In the genomic region with DNA sequence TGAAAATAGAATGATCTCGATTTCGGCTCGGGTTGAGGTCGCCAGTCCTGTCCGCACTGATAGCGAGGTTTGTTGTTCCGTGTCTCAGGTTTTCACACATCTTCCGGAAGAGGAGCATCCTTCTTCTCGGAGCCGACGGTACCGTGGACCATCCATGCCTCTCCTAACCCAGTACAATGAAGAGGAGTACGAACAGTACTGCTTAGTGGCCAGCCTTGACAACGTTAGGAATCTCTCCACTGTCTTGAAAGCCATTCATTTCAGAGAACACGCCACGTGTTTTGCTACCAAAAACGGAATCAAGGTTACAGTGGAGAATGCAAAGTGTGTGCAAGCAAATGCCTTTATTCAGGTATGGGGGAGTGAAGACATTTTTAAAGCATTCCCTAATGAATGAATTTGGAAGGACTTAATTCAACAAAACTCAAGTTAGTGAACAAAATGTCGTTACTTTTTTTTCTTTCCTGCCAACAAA, we compare ENCODE assay signal across 8 mouse cellular contexts. TPM values are rescaled to one million over a fixed set of nuclear protein-coding genes. Genes with fewer than 3 reads are reported as not detected.
DNase-seq lines count a peak whose midpoint lies in the region; ATAC-seq and TF ChIP-seq lines count a peak whose summit lies in the region.

No protein-coding gene starts in this region.

- no peak for TF ChIP-seq CTCF in G1E (IDR thresholded peaks at IDR 0.05; ENCODE audit: low read depth, low read length)

- H3K9me3 ChIP-seq in heart, embryonic 13.5 days: no peaks in the 10 kb centered on the region
- H3K9me3 ChIP-seq in G1E (replicated peaks): no peaks in the 10 kb centered on the region

- peaks cover 40% of the 10 kb centered on the region for H3K36me3 ChIP-seq in heart, embryonic 13.5 days
- H3K36me3 ChIP-seq in G1E (replicated peaks): peaks cover 60% of the 10 kb centered on the region

- no peaks in the 10 kb centered on the region for H3K27me3 ChIP-seq in heart, embryonic 13.5 days (replicated peaks)
- H3K27me3 ChIP-seq in G1E (ENCODE audit: insufficient read depth, low read length): no peaks in the 10 kb centered on the region

- ATAC-seq in heart, embryonic 13.5 days (ENCODE audit: extremely low read depth, insufficient number of reproducible peaks, low FRiP score, low TSS enrichment): peak; percentile 11; the same call in 1 of the 2 replicates
- ATAC-seq in G1E (ENCODE audit: extremely low read depth, insufficient number of reproducible peaks, low FRiP score, poor library complexity, severe bottlenecking): no peak
- ATAC-seq in hematopoietic stem cell, adult 5-6 weeks (replicated peaks in 1 of 2; ENCODE audit: insufficient read depth in 1 of 2, low FRiP score in 2 of 2, low TSS enrichment in 1 of 2, low read depth in 1 of 2, poor library complexity in 2 of 2, severe bottlenecking in 2 of 2): peak; percentile 0 to 6; a peak in 1 of 4 replicates
- peak; percentile 18 for ATAC-seq in megakaryocyte progenitor cell, adult 5-6 weeks (replicated peaks; ENCODE audit: poor library complexity)

- H3K4me3 ChIP-seq in heart, embryonic 13.5 days: peak overlapping the region; percentile 92
- peak overlapping the region; percentile 86 for H3K4me3 ChIP-seq in G1E (ENCODE audit: low read depth, low read length)

- peak overlapping the region; percentile 91 for H3K4me2 ChIP-seq in heart, embryonic 13.5 days

- intact Hi-C loops in heart, postnatal 36 days (cut with DNase I): loop anchor here (1.0 to 10.0 kb wide), 5 partner anchors 16 to 908 kb away; partner anchors contain the start of genes Amacr, Dnajc21 and Tars

- H3K4me1 ChIP-seq in heart, embryonic 13.5 days: peaks cover 25% of the 10 kb centered on the region
- peaks cover 44% of the 10 kb centered on the region for H3K4me1 ChIP-seq in G1E (ENCODE audit: insufficient read depth, low read depth, low read length)

- H3K9ac ChIP-seq in heart, embryonic 13.5 days: peak overlapping the region; percentile 92

- DNase-seq in heart, postnatal 36 days: no peak
- DNase-seq in G1E (ENCODE audit: low spot score): no peak
- no peak for DNase-seq in ovary, postnatal 14 days (ENCODE audit: low spot score)
- no peak for DNase-seq in right cerebral cortex, adult 18-20 months
- DNase-seq in ovary, adult 18-20 months (ENCODE audit: low spot score): no peak

- under 1% methylated on average over 18 of the region's 18 CpGs for WGBS in heart, embryonic 13.5 days

- peak overlapping the region; percentile 69 for H3K27ac ChIP-seq in heart, embryonic 13.5 days (replicated peaks)

RNA-seq across cellular contexts. Expression of gene Rad1, which starts 0.6 kb away (rescaled TPM):
- 18.9 and 23.1 TPM in 2 replicates for polyA plus RNA-seq in heart, embryonic 13.5 days (2015; fragmentation: Nextera tagmentation; extraction: Ambion mirVana)
- 1 to 10 TPM; 7.2 to 9.1 TPM for total RNA-seq in heart, postnatal 36 days (2021)
- total RNA-seq in G1E (2014; fragmentation: Nextera tagmentation): 39.2 and 39.4 TPM in 2 replicates
- 40.1 and 40.3 TPM in 2 replicates for total RNA-seq in G1E (2017)
- polyA plus RNA-seq in G1E (2012): 13.8 and 19.2 TPM in 2 replicates
- total RNA-seq in hematopoietic stem cell, adult 5-6 weeks (2017): 18.9 and 22.8 TPM in 2 replicates
- total RNA-seq in megakaryocyte progenitor cell, adult 5-6 weeks (2015): 25.7 and 33.6 TPM in 2 replicates
- 16.7 and 17.8 TPM in 2 replicates for total RNA-seq in megakaryocyte progenitor cell, adult 5-6 weeks (2017)

RNA-seq across cellular contexts. Expression of gene Brix1, which starts 0.7 kb away (rescaled TPM):
- polyA plus RNA-seq in heart, embryonic 13.5 days (2015; fragmentation: Nextera tagmentation; extraction: Ambion mirVana): 60.4 and 63.2 TPM in 2 replicates
- total RNA-seq in heart, postnatal 36 days (2021): 10 to 100 TPM; 19.9 to 20.0 TPM
- total RNA-seq in G1E (2014; fragmentation: Nextera tagmentation) (104 and 117 TPM in 2 replicates), G1E (2017) (32.6 and 42.6 TPM in 2 replicates)
- polyA plus RNA-seq in G1E (2012): 94.4 and 114 TPM in 2 replicates
- total RNA-seq in hematopoietic stem cell, adult 5-6 weeks (2017): 29.8 and 38.9 TPM in 2 replicates
- 97.5 and 113 TPM in 2 replicates for total RNA-seq in megakaryocyte progenitor cell, adult 5-6 weeks (2015)
- total RNA-seq in megakaryocyte progenitor cell, adult 5-6 weeks (2017): 37.0 and 43.3 TPM in 2 replicates

RNA-seq across cellular contexts. Expression of gene Dnajc21, which starts 16.1 kb away (rescaled TPM):
- polyA plus RNA-seq in heart, embryonic 13.5 days (2015; fragmentation: Nextera tagmentation; extraction: Ambion mirVana): 5.8 and 7.1 TPM in 2 replicates
- 10 to 100 TPM; 37.1 to 41.5 TPM for total RNA-seq in heart, postnatal 36 days (2021)
- total RNA-seq in G1E (2014; fragmentation: Nextera tagmentation): 53.4 and 64.0 TPM in 2 replicates
- 28.2 and 36.0 TPM in 2 replicates for total RNA-seq in G1E (2017)
- 10.0 and 12.8 TPM in 2 replicates for polyA plus RNA-seq in G1E (2012)
- total RNA-seq in hematopoietic stem cell, adult 5-6 weeks (2017): 53.5 and 53.8 TPM in 2 replicates
- 41.6 and 54.4 TPM in 2 replicates for total RNA-seq in megakaryocyte progenitor cell, adult 5-6 weeks (2015)
- total RNA-seq in megakaryocyte progenitor cell, adult 5-6 weeks (2017): 40.9 and 46.0 TPM in 2 replicates
